Mouse (Mus musculus): Measurements from ENCODE around the gene Pik3r3. TPM values are rescaled to one million over a fixed set of nuclear protein-coding genes. Genes with fewer than 3 reads are reported as not detected.

Gene Pik3r3
- polyA plus RNA-seq (2012; rRNA removed) = 26.0 and 26.3 TPM in 2 replicates

DNA sequence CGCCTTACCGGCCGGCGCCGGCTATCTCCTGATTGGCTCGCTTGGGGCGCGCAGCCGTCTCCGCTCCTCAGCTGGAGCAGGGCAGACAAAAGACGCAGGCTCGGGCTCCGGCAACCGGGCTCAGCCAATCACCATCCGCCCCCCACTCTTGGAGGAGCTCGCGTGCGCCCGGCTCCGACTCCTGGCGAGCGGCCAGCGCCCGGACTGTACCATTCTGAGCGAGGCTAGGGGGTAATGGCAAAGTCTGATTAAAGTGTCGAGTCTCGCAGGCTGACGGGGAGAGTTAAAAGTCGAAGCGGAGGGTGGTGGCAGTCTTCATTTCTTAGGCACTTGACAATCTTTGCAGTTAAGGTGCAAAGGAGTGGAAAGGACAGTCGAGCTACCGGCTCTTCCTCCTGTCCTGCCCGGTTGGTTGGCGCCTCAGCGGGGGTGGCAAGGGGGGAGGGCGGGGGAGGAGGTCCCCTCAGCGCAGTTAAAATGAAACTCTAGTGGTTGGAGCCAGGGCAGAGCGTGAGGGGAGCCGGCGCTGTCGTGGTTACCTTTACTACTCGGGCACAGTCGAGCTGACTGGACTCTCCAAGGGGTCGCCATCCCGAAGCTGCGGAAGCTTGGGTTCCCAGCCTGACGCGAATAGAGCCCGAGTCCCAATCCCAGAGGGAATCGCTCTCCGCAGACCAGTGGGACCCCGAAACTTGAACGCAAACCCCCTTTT is at the start of gene Pik3r3:
Pik3r3 (plus strand) TSS at position 479 of the 712 bp plus-strand sequence.
- Histone ChIP-seq H3K4me1 (replicated peaks; ENCODE audit: control insufficient read depth, insufficient read depth, low read length) (peaks cover 5% of the 10 kb centered on the region), H3K36me3 (ENCODE audit: control insufficient read depth, insufficient read depth, low read length) (no peaks in the 10 kb centered on the region), H3K4me3 (ENCODE audit: control insufficient read depth, insufficient read depth, low read length) (peak within 1 kb of the TSS; percentile 94), H3K27ac (ENCODE audit: control insufficient read depth, insufficient read depth, low read length) (peak within 1 kb of the TSS; percentile 94), H3K27me3 (ENCODE audit: control insufficient read depth, insufficient read depth, low read length) (peaks cover 3% of the 10 kb centered on the region)
- DNase-seq = peak; percentile 98
- TF ChIP-seq POLR2A (IDR thresholded peaks at IDR 0.05; ENCODE audit: control insufficient read depth, extremely low read depth, insufficient read depth, low read length, poor library complexity) (peak; percentile 98), CTCF (IDR thresholded peaks at IDR 0.05; ENCODE audit: borderline replicate concordance, control insufficient read depth, extremely low read depth, insufficient read depth, low read length, poor library complexity) (0 out of 2 replicates have a peak, but pooled peaks have one; percentile 21)
- under 1% methylated on average over 52 of the region's 53 CpGs for WGBS

DNA sequence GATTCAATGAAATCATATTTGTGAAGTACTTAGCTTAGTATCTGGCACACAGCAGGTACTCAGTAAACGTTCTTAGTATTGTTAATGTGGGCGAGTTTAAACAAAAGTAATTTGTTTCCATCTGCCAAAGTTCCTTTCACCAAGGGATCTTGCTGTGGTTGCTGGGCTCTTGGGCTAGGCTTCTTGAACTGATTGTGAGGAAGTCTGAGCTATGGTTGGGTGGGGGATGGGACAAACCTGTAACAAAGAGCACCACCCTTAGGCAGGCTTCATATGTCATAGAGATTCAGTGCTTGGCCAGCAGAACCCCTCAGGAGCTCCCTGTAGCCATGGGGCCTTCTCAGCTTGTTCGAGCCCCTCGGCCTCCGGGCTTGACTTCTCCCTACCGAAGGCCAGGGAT is 48.3 kb upstream of the Pik3r3 start, which contains the start of the genes 1700042G07Rik and Gm49337:
1700042G07Rik (plus strand) TSS at position 301 of the 400 bp plus-strand sequence.
Gm49337 (plus strand) TSS at position 313 of the 400 bp plus-strand sequence.
- no peak within 1 kb of the TSS for H3K4me3 ChIP-seq (ENCODE audit: control insufficient read depth, insufficient read depth, low read length)
- no peaks in the 10 kb centered on the region for H3K36me3 ChIP-seq (ENCODE audit: control insufficient read depth, insufficient read depth, low read length)
- DNase-seq = no peak
- H3K27me3 ChIP-seq (ENCODE audit: control insufficient read depth, insufficient read depth, low read length) = no peaks in the 10 kb centered on the region
- WGBS = 91% methylated on average over 6 of the region's 6 CpGs
- peaks cover 27% of the 10 kb centered on the region for H3K4me1 ChIP-seq (replicated peaks; ENCODE audit: control insufficient read depth, insufficient read depth, low read length)
- no peak within 1 kb of the TSS for H3K27ac ChIP-seq (ENCODE audit: control insufficient read depth, insufficient read depth, low read length)
- TF ChIP-seq POLR2A (IDR thresholded peaks at IDR 0.05; ENCODE audit: control insufficient read depth, extremely low read depth, insufficient read depth, low read length, poor library complexity) = no peak

DNA sequence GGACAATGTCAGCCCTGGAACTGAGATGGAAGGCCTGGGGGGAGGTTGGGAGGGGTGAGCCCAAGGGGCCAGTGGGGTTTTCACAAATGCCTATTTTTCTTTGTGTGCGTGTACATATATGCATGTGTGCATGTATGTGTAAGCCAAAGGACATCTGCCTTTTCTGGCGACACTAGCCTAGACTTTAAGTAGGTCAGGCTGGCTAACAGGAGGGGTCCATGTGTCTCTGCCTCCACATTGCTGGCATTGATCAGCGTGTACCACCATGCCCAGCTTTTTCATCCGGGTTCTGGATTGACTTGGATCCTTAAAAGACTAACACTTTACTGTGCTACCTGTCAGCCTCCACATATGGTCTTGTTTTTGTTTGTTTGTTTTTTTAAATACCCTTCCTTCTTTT is 47.7 kb upstream of the Pik3r3 start:
- TF ChIP-seq POLR2A (IDR thresholded peaks at IDR 0.05; ENCODE audit: control insufficient read depth, extremely low read depth, insufficient read depth, low read length, poor library complexity) (no peak), CTCF (IDR thresholded peaks at IDR 0.05; ENCODE audit: borderline replicate concordance, control insufficient read depth, extremely low read depth, insufficient read depth, low read length, poor library complexity) (no peak)
- DNase-seq = no peak
- Histone ChIP-seq H3K27me3 (ENCODE audit: control insufficient read depth, insufficient read depth, low read length) (no peaks in the 10 kb centered on the region), H3K27ac (ENCODE audit: control insufficient read depth, insufficient read depth, low read length) (no peak overlapping the region), H3K36me3 (ENCODE audit: control insufficient read depth, insufficient read depth, low read length) (no peaks in the 10 kb centered on the region), H3K4me1 (replicated peaks; ENCODE audit: control insufficient read depth, insufficient read depth, low read length) (peaks cover 22% of the 10 kb centered on the region), H3K4me3 (ENCODE audit: control insufficient read depth, insufficient read depth, low read length) (no peak overlapping the region)
- 97% methylated on average over 4 of the region's 4 CpGs for WGBS

GRCm38 (mm10) chr4:116174466-116175116 is 46.8 kb upstream of the Pik3r3 start:
- WGBS = 88% methylated on average over 6 of the region's 6 CpGs
- TF ChIP-seq CTCF (IDR thresholded peaks at IDR 0.05; ENCODE audit: borderline replicate concordance, control insufficient read depth, extremely low read depth, insufficient read depth, low read length, poor library complexity) (no peak), POLR2A (IDR thresholded peaks at IDR 0.05; ENCODE audit: control insufficient read depth, extremely low read depth, insufficient read depth, low read length, poor library complexity) (no peak)
- DNase-seq = no peak
- Histone ChIP-seq H3K4me3 (ENCODE audit: control insufficient read depth, insufficient read depth, low read length) (no peak overlapping the region), H3K27ac (ENCODE audit: control insufficient read depth, insufficient read depth, low read length) (no peak overlapping the region), H3K27me3 (ENCODE audit: control insufficient read depth, insufficient read depth, low read length) (no peaks in the 10 kb centered on the region), H3K4me1 (replicated peaks; ENCODE audit: control insufficient read depth, insufficient read depth, low read length) (peaks cover 20% of the 10 kb centered on the region), H3K36me3 (ENCODE audit: control insufficient read depth, insufficient read depth, low read length) (no peaks in the 10 kb centered on the region)

- H3K4me1 ChIP-seq (replicated peaks; ENCODE audit: control insufficient read depth, insufficient read depth, low read length) = peaks cover 20% of the 10 kb centered on the region
- TF ChIP-seq CTCF (IDR thresholded peaks at IDR 0.05; ENCODE audit: borderline replicate concordance, control insufficient read depth, extremely low read depth, insufficient read depth, low read length, poor library complexity) (no peak), POLR2A (IDR thresholded peaks at IDR 0.05; ENCODE audit: control insufficient read depth, extremely low read depth, insufficient read depth, low read length, poor library complexity) (no peak)
- H3K27ac ChIP-seq (ENCODE audit: control insufficient read depth, insufficient read depth, low read length) = no peak overlapping the region
Measured at GRCm38 (mm10) chr4:116175136-116175535, 46.3 kb upstream of the Pik3r3 start.

GRCm38 (mm10) chr4:116175711-116176542 is 45.5 kb upstream of the Pik3r3 start:
- DNase-seq = no peak
- 41% methylated on average over 7 of the region's 7 CpGs for WGBS
- Histone ChIP-seq H3K36me3 (ENCODE audit: control insufficient read depth, insufficient read depth, low read length) (no peaks in the 10 kb centered on the region), H3K4me1 (replicated peaks; ENCODE audit: control insufficient read depth, insufficient read depth, low read length) (peaks cover 20% of the 10 kb centered on the region), H3K27me3 (ENCODE audit: control insufficient read depth, insufficient read depth, low read length) (no peaks in the 10 kb centered on the region), H3K4me3 (ENCODE audit: control insufficient read depth, insufficient read depth, low read length) (no peak overlapping the region), H3K27ac (ENCODE audit: control insufficient read depth, insufficient read depth, low read length) (peak overlapping the region; percentile 27; the same call in 1 of the 2 replicates)
- TF ChIP-seq POLR2A (IDR thresholded peaks at IDR 0.05; ENCODE audit: control insufficient read depth, extremely low read depth, insufficient read depth, low read length, poor library complexity) (no peak), CTCF (IDR thresholded peaks at IDR 0.05; ENCODE audit: borderline replicate concordance, control insufficient read depth, extremely low read depth, insufficient read depth, low read length, poor library complexity) (no peak)

More at GRCm38 (mm10) chr4:116175136-116175535, 46.3 kb upstream of the Pik3r3 start:
- H3K27me3 ChIP-seq (ENCODE audit: control insufficient read depth, insufficient read depth, low read length) = no peaks in the 10 kb centered on the region
- no peak overlapping the region for H3K4me3 ChIP-seq (ENCODE audit: control insufficient read depth, insufficient read depth, low read length)
- no peak for DNase-seq
- H3K36me3 ChIP-seq (ENCODE audit: control insufficient read depth, insufficient read depth, low read length) = no peaks in the 10 kb centered on the region
